Mouse (Mus musculus) kidney, embryonic 16.5 days (tissue): ENCODE data around the gene Gpr84. TPM values are rescaled to one million over a fixed set of nuclear protein-coding genes. Genes with fewer than 3 reads are reported as not detected.

ENCODE experiments used
- ATAC-seq: fragments of 200-750 bp; cut with Nextera tagmentation; 2 replicates; pipeline ENCODE4 v1.8.0; 2017; ENCODE audit warnings: moderate TSS enrichment; ENCODE audit not compliant: low FRiP score, low TSS enrichment
- H3K27ac ChIP-seq: fragments of 300-500 bp; sonication (generic); 2 replicates; pipeline ENCODE4 v1.5.1; 2014; ENCODE audit warnings: low read length
- H3K27me3 ChIP-seq: fragments of 300-500 bp; sonication (generic); 2 replicates; pipeline ENCODE4 v1.6.1; 2014; ENCODE audit warnings: low read length, control low read depth, mixed read lengths; ENCODE audit not compliant: insufficient read depth
- H3K36me3 ChIP-seq: fragments of 300-500 bp; sonication (generic); 2 replicates; pipeline ENCODE4 v1.6.1; 2014; ENCODE audit warnings: low read length, control low read depth, mixed read lengths; ENCODE audit not compliant: insufficient read depth
- H3K4me1 ChIP-seq: fragments of 300-500 bp; sonication (generic); 2 replicates; pipeline ENCODE4 v1.6.1; 2014; ENCODE audit warnings: low read length, control low read depth, mixed read lengths; ENCODE audit not compliant: insufficient read depth
- H3K4me2 ChIP-seq: fragments of 300-500 bp; sonication (generic); replicated peaks from 2 replicates; pipeline ENCODE4 v1.6.1; 2014; ENCODE audit warnings: low read depth, low read length
- H3K4me3 ChIP-seq: fragments of 300-500 bp; sonication (generic); 2 replicates; pipeline ENCODE4 v1.5.1; 2014; ENCODE audit warnings: mild to moderate bottlenecking, low read length
- H3K9ac ChIP-seq: fragments of 300-500 bp; sonication (generic); replicated peaks from 2 replicates; pipeline ENCODE4 v1.6.1; 2014; ENCODE audit warnings: low read length
- H3K9me3 ChIP-seq: fragments of 300-500 bp; sonication (generic); 2 replicates; pipeline ENCODE4 v1.6.1; 2016; ENCODE audit warnings: low read length, control low read depth
- WGBS: fragments of 180-500 bp; shearing (Covaris S2); extraction: QIAGEN DNeasy Blood & Tissue Kit; methylation state at CpG from one replicate; pipeline ENCODE4 v1.1.7; 2014; 5-methylcytosine and 5-hydroxymethylcytosine counted together
- microRNA counts: library from miRNA; unstranded; fragments of <30 nt; microRNA quantifications from one replicate; lab custom pipeline; 2016
- microRNA-seq: library from miRNA; unstranded; fragments of <30 nt; microRNA quantifications from one replicate; pipeline ENCODE4, GENCODE M21; 2016
- polyA plus RNA-seq: library from polyadenylated mRNA; unstranded; fragments of >200 nt; fragmentation: Nextera tagmentation; extraction: Ambion mirVana; gene quantifications from 2 replicates; pipeline ENCODE4 v1.2.1, GENCODE M21; 2015

Gpr84 gene
- polyA plus RNA-seq, 1 experiment from 2014 or later: 0.30 TPM

DNA sequence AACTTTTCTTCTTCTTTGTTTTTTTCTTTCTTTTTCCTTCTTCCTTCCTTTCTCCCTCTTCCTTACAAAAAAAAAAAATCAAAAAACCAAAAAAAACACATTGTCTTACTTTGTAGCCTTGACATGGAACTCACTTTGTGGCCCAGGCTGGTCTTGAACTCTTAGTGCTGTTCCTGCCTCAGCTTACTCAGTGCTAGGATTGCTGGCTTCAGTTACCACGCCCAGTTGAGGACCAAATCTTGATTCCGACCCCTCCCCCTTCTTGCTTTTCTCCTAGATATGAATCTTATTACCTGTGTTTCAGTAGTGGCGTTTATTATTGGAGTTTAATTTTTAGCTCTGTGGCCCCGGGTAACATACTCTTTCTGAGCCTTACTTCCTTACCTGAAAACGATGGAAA lies 51.2 kb downstream of the Gpr84 start:
- H3K4me1 ChIP-seq: peaks cover 25% of the 10 kb centered on the region
- H3K4me3 ChIP-seq: no peak overlapping the region
- ATAC-seq: no peak
- no peaks in the 10 kb centered on the region for H3K36me3 ChIP-seq
- H3K9me3 ChIP-seq: no peaks in the 10 kb centered on the region
- no peak overlapping the region for H3K4me2 ChIP-seq
- no peak overlapping the region for H3K9ac ChIP-seq
- H3K27ac ChIP-seq: no peak overlapping the region
- H3K27me3 ChIP-seq: no peaks in the 10 kb centered on the region
- WGBS: 72% methylated on average over 5 of the region's 5 CpGs

MicroRNA genes within 50 kb of the gene (microRNA counts, 519-probe panel; counts per million panel counts)
- 3,730 counts per million, percentile 85 among the panel's probes with 10 or more counts for microRNA mmu-miR-148b (lab: Ali Mortazavi, UCI)

Small RNA genes within 50 kb of the gene (microRNA-seq; reads per million reads assigned to microRNA genes)
- gene Mir148b (175 reads per million, percentile 62 among the genes with 10 or more reads in this experiment), gene Mir6963 (not detected)

Other genes starting within 250 kb of the Gpr84 start
- gene Smug1, start 143.5 kb downstream of the Gpr84 start, polyA plus RNA-seq: 19.8 and 20.5 TPM in 2 replicates
- gene Cbx5, start 70.8 kb downstream of the Gpr84 start, polyA plus RNA-seq: 109 and 120 TPM in 2 replicates
- gene Hnrnpa1, start 70.2 kb downstream of the Gpr84 start, polyA plus RNA-seq: 831 and 924 TPM in 2 replicates
- 3.8 and 4.2 TPM in 2 replicates for gene Nfe2, start 52.2 kb downstream of the Gpr84 start, polyA plus RNA-seq
- gene Copz1, start 37.9 kb downstream of the Gpr84 start, polyA plus RNA-seq: 324 and 333 TPM in 2 replicates
- 12.4 and 14.4 TPM in 2 replicates for gene Zfp385a, start 29.5 kb upstream of the Gpr84 start, polyA plus RNA-seq
- 40.7 and 44.3 TPM in 2 replicates for gene Itga5, start 56.2 kb upstream of the Gpr84 start, polyA plus RNA-seq
- gene Gtsf1, start 119.9 kb upstream of the Gpr84 start, polyA plus RNA-seq: 0.27 TPM in 1 of 2 replicates, not detected in the other
- gene Gtsf2, start 137.9 kb upstream of the Gpr84 start, polyA plus RNA-seq: not detected in 2 replicates
- gene Nckap1l, start 143.2 kb upstream of the Gpr84 start, polyA plus RNA-seq: 1.6 and 2.0 TPM in 2 replicates
- 4.7 and 4.8 TPM in 2 replicates for gene Pde1b, start 192.4 kb upstream of the Gpr84 start, polyA plus RNA-seq
- 22.8 and 23.5 TPM in 2 replicates for gene Ppp1r1a, start 227.4 kb upstream of the Gpr84 start, polyA plus RNA-seq